Comparison of ENCODE assay signal across 11 mouse cellular contexts in genomic region chr5:143504453-143504852, GRCm38 (mm10). TPM values are rescaled to one million over a fixed set of nuclear protein-coding genes. Genes with fewer than 3 reads are reported as not detected.
A peak's percentile ranks its signal among the peaks of the same experiment; 100 is the strongest.
DNase-seq lines count a peak whose midpoint lies in the region; ATAC-seq and TF ChIP-seq lines count a peak whose summit lies in the region.
"Had no signal": no experiment of that assay in that cellular context is flagged by ENCODE, and none has a peak within 500 bp of the region (broad histone marks: within the 10 kb centered on the region; RNA-seq: fewer than 3 reads in every experiment).

No protein-coding gene starts in this region.

- 69% methylated on average over 3 of the region's 3 CpGs for WGBS in lung, postnatal 0 days

- H3K9ac ChIP-seq in lung, postnatal 0 days (replicated peaks; ENCODE audit: low read depth), result no peak overlapping the region
- H3K9ac ChIP-seq: heart, embryonic 12.5 days had no signal

- TF ChIP-seq EP300 in lung, postnatal 0 days (IDR thresholded peaks at IDR 0.05), result no peak

- peaks cover 22% of the 10 kb centered on the region for H3K36me3 ChIP-seq in lung, postnatal 0 days (ENCODE audit: insufficient read depth, low read length)

- H3K4me2 ChIP-seq in lung, postnatal 0 days (replicated peaks; ENCODE audit: low read depth, low read length), result no peak overlapping the region
- H3K4me2 ChIP-seq: heart, embryonic 12.5 days had no signal

- no peaks in the 10 kb centered on the region for H3K27me3 ChIP-seq in lung, postnatal 0 days (replicated peaks; ENCODE audit: insufficient read depth, low read length)
- H3K27me3 ChIP-seq: heart, embryonic 12.5 days had no signal

- peak; percentile 70; the same call in 1 of the 2 replicates for ATAC-seq in lung, postnatal 0 days

- DNase-seq in adrenal gland, postnatal 14 days, result peak; percentile 40
- DNase-seq in adrenal gland, adult 2 months, result no peak
- peak; percentile 74 for DNase-seq in lung, postnatal 0 days (ENCODE audit: low spot score)
- DNase-seq in lung, postnatal 14 days, result no peak
- peak; percentile 51 for DNase-seq in embryo, embryonic 10 days (ENCODE audit: low spot score)
- peak; percentile 70 for DNase-seq in retina, embryonic 14.5 days (ENCODE audit: low spot score)
- no peak for DNase-seq in frontal cortex, postnatal 36 days (ENCODE audit: low spot score in 2 of 2)
- DNase-seq in frontal cortex, postnatal 25 days (ENCODE audit: low spot score in 2 of 2), result no peak
- DNase-seq: thymus, adult 18-20 months had no signal

- H3K9me3 ChIP-seq in lung, postnatal 0 days (ENCODE audit: low read length), result no peaks in the 10 kb centered on the region
- H3K9me3 ChIP-seq: heart, embryonic 12.5 days had no signal

- H3K4me3 ChIP-seq in lung, postnatal 0 days (ENCODE audit: low read depth, low read length), result no peak overlapping the region
- H3K4me3 ChIP-seq: heart, embryonic 12.5 days; myocyte had no signal

- H3K4me1 ChIP-seq in lung, postnatal 0 days (ENCODE audit: insufficient read depth, low read depth, low read length), result no peaks in the 10 kb centered on the region

- TF ChIP-seq CTCF in lung, postnatal 0 days (IDR thresholded peaks at IDR 0.05), result peak; percentile 77

- no peak overlapping the region for H3K27ac ChIP-seq in lung, postnatal 0 days (ENCODE audit: low read length)

RNA-seq across cellular contexts. Expression of gene Rac1, which starts 23.4 kb away (rescaled TPM):
- 343 and 359 TPM in 2 replicates for total RNA-seq in adrenal gland, postnatal 14 days (2021)
- total RNA-seq in adrenal gland, adult 2 months (2021), result 100 to 1,000 TPM; 349 to 359 TPM
- 76.1 and 98.1 TPM in 2 replicates for polyA plus RNA-seq in adrenal gland, adult 2 months (2012; rRNA removed)
- polyA plus RNA-seq in lung, postnatal 0 days (2015; fragmentation: Nextera tagmentation; extraction: Ambion mirVana), result 439 and 450 TPM in 2 replicates

RNA-seq across cellular contexts. Expression of gene Daglb, which starts 40.1 kb away (rescaled TPM):
- total RNA-seq in adrenal gland, postnatal 14 days (2021), result 11.2 and 13.1 TPM in 2 replicates
- 10 to 100 TPM; 19.0 to 19.4 TPM for total RNA-seq in adrenal gland, adult 2 months (2021)
- polyA plus RNA-seq in adrenal gland, adult 2 months (2012; rRNA removed), result 29.3 and 33.0 TPM in 2 replicates
- polyA plus RNA-seq in lung, postnatal 0 days (2015; fragmentation: Nextera tagmentation; extraction: Ambion mirVana), result 5.9 and 6.0 TPM in 2 replicates

Comparison
In these comparisons a context has a peak if more than half of its experiments do, and no peak if none do; other contexts are left out.
1. DNase-seq: peak in adrenal gland, postnatal 14 days (single experiment), lung, postnatal 0 days (single experiment), embryo, embryonic 10 days (single experiment) and retina, embryonic 14.5 days (single experiment); none in adrenal gland, adult 2 months (single experiment), lung, postnatal 14 days (single experiment), frontal cortex, postnatal 36 days (0 of 2) and frontal cortex, postnatal 25 days (0 of 2).